In the genomic region with DNA sequence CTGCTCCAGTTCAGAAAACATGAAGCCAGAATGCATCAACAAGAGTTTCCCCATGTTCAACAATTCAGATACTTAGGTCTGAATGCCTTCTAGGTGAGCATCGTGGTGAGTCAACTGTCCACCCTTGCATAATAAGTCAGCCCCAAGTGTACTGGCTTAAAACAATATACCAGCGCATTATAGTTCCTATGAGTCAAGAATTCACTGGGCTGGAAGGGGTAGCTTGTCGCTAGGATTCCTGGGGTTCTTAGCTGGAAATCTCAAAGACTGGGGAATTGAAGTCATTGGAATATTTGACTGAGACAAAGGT, we compare ENCODE assay signal across 25 mouse cellular contexts. TPM values are rescaled to one million over a fixed set of nuclear protein-coding genes. Genes with fewer than 3 reads are reported as not detected.
DNase-seq lines count a peak whose midpoint lies in the region; ATAC-seq and TF ChIP-seq lines count a peak whose summit lies in the region.
"Had no signal": no experiment of that assay in that cellular context is flagged by ENCODE, and none has a peak within 500 bp of the region (broad histone marks: within the 10 kb centered on the region; RNA-seq: fewer than 3 reads in every experiment).

No protein-coding gene starts in this region.

- no peaks in the 10 kb centered on the region for H3K9me3 ChIP-seq in limb, embryonic 10.5 days (replicated peaks)
- H3K9me3 ChIP-seq in forebrain, embryonic 11.5 days (ENCODE audit: control insufficient read depth, low read length), result no peaks in the 10 kb centered on the region
- H3K9me3 ChIP-seq: embryonic facial prominence, embryonic 10.5 days; embryonic facial prominence, embryonic 13.5 days; forebrain, embryonic 12.5 days; forebrain, embryonic 15.5 days; hindbrain, embryonic 12.5 days; hindbrain, embryonic 15.5 days had no signal

- 82% methylated on average over 3 of the region's 3 CpGs for WGBS in limb, embryonic 10.5 days
- 63% methylated on average over 3 of the region's 3 CpGs for WGBS in forebrain, embryonic 11.5 days
- WGBS in thymus, adult 2 months, result 97% methylated on average over 3 of the region's 3 CpGs

- H3K4me3 ChIP-seq in limb, embryonic 10.5 days, result no peak overlapping the region
- no peak overlapping the region for H3K4me3 ChIP-seq in forebrain, embryonic 11.5 days (ENCODE audit: low read depth, low read length)
- H3K4me3 ChIP-seq in thymus, adult 2 months (ENCODE audit: control insufficient read depth, insufficient read depth, low read length), result no peak overlapping the region
- H3K4me3 ChIP-seq: embryonic facial prominence, embryonic 10.5 days; embryonic facial prominence, embryonic 13.5 days; forebrain, embryonic 12.5 days; forebrain, embryonic 15.5 days; heart, adult 2 months; hindbrain, embryonic 12.5 days; hindbrain, embryonic 15.5 days had no signal

- H3K9ac ChIP-seq in forebrain, embryonic 11.5 days (ENCODE audit: low read length), result no peak overlapping the region
- H3K9ac ChIP-seq: embryonic facial prominence, embryonic 13.5 days; forebrain, embryonic 12.5 days; forebrain, embryonic 15.5 days; hindbrain, embryonic 12.5 days; hindbrain, embryonic 15.5 days had no signal

- H3K27me3 ChIP-seq in limb, embryonic 10.5 days (ENCODE audit: low read depth, poor library complexity, severe bottlenecking), result no peaks in the 10 kb centered on the region
- no peaks in the 10 kb centered on the region for H3K27me3 ChIP-seq in forebrain, embryonic 11.5 days (ENCODE audit: control insufficient read depth, insufficient read depth, low read length)
- no peaks in the 10 kb centered on the region for H3K27me3 ChIP-seq in thymus, adult 2 months (ENCODE audit: control insufficient read depth, insufficient read depth, low read length)
- H3K27me3 ChIP-seq: embryonic facial prominence, embryonic 13.5 days; forebrain, embryonic 12.5 days; forebrain, embryonic 15.5 days; hindbrain, embryonic 12.5 days; hindbrain, embryonic 15.5 days had no signal

- H3K4me2 ChIP-seq in forebrain, embryonic 11.5 days (ENCODE audit: low read depth, low read length, severe bottlenecking), result no peak overlapping the region
- H3K4me2 ChIP-seq: embryonic facial prominence, embryonic 13.5 days; forebrain, embryonic 12.5 days; forebrain, embryonic 15.5 days; heart, embryonic 11.5 days; hindbrain, embryonic 12.5 days; hindbrain, embryonic 15.5 days had no signal

- H3K4me1 ChIP-seq in limb, embryonic 10.5 days, result peaks cover 25% of the 10 kb centered on the region
- H3K4me1 ChIP-seq in forebrain, embryonic 11.5 days (replicated peaks; ENCODE audit: control insufficient read depth, insufficient read depth, low read length), result no peaks in the 10 kb centered on the region
- no peaks in the 10 kb centered on the region for H3K4me1 ChIP-seq in thymus, adult 2 months (replicated peaks; ENCODE audit: control insufficient read depth, insufficient read depth, low read length)
- H3K4me1 ChIP-seq: embryonic facial prominence, embryonic 13.5 days; forebrain, embryonic 15.5 days; hindbrain, embryonic 12.5 days; hindbrain, embryonic 15.5 days had no signal

- H3K27ac ChIP-seq in limb, embryonic 10.5 days, result peak overlapping the region; percentile 8; the same call in 1 of the 2 replicates
- H3K27ac ChIP-seq in forebrain, embryonic 11.5 days (ENCODE audit: low read depth, low read length), result no peak overlapping the region
- H3K27ac ChIP-seq in thymus, adult 2 months (ENCODE audit: control insufficient read depth, insufficient read depth, low read length), result no peak overlapping the region
- H3K27ac ChIP-seq: embryonic facial prominence, embryonic 10.5 days; embryonic facial prominence, embryonic 13.5 days; forebrain, embryonic 12.5 days; forebrain, embryonic 15.5 days; heart, adult 2 months; hindbrain, embryonic 12.5 days; hindbrain, embryonic 15.5 days had no signal

- DNase-seq in retina, embryonic 14.5 days (ENCODE audit: low spot score), result peak; percentile 61
- DNase-seq in retina, postnatal 1 day, result no peak
- DNase-seq in NIH3T3 (ENCODE audit: low read depth), result peak; percentile 71
- DNase-seq in limb, embryonic 10.5 days (ENCODE audit: low spot score), result no peak
- DNase-seq in forebrain, embryonic 11.5 days (ENCODE audit: low spot score), result no peak
- DNase-seq in thymus, adult 2 months, result no peak
- DNase-seq: adrenal gland, adult 2 months; adrenal gland, postnatal 14 days; cerebellum, adult 11 months; cerebellum, adult 2 months; cerebellum, adult 9-11 months; cerebellum, postnatal 25 days; embryo, embryonic 11 days; gastrocnemius, postnatal 36 days; heart, adult 2 months; kidney, adult 2 months had no signal

- no peaks in the 10 kb centered on the region for H3K36me3 ChIP-seq in limb, embryonic 10.5 days
- H3K36me3 ChIP-seq in forebrain, embryonic 11.5 days (ENCODE audit: control insufficient read depth, insufficient read depth, low read length), result no peaks in the 10 kb centered on the region
- no peaks in the 10 kb centered on the region for H3K36me3 ChIP-seq in thymus, adult 2 months (ENCODE audit: control insufficient read depth, insufficient read depth, low read length)
- H3K36me3 ChIP-seq: embryonic facial prominence, embryonic 10.5 days; embryonic facial prominence, embryonic 13.5 days; forebrain, embryonic 12.5 days; forebrain, embryonic 15.5 days; hindbrain, embryonic 12.5 days; hindbrain, embryonic 15.5 days had no signal

- TF ChIP-seq CTCF in thymus, adult 2 months (IDR thresholded peaks at IDR 0.05; ENCODE audit: borderline replicate concordance, control insufficient read depth, extremely low read depth, insufficient read depth, low read length, poor library complexity), result no peak

- no peak for TF ChIP-seq POLR2A in thymus, adult 2 months (IDR thresholded peaks at IDR 0.05; ENCODE audit: control insufficient read depth, extremely low read depth, insufficient read depth, low read length, poor library complexity)

- no peak for ATAC-seq in forebrain, embryonic 11.5 days (replicated peaks; ENCODE audit: low FRiP score)
- ATAC-seq: activated CD4-positive, CD25-positive, alpha-beta regulatory T cell, adult 4 months; forebrain, embryonic 15.5 days; intestine, postnatal 0 days had no signal

RNA-seq across cellular contexts. Expression of gene Tanc1, which starts 23.8 kb away (rescaled TPM):
- polyA plus RNA-seq in limb, embryonic 10.5 days (2016; fragmentation: Nextera tagmentation; extraction: Ambion mirVana), result 65.4 and 85.4 TPM in 2 replicates
- 21.0 and 22.7 TPM in 2 replicates for polyA plus RNA-seq in forebrain, embryonic 11.5 days (2014; fragmentation: Nextera tagmentation; extraction: Ambion mirVana)
- polyA plus RNA-seq in thymus, adult 2 months (2012; rRNA removed), result 7.3 and 8.1 TPM in 2 replicates

Comparison
In these comparisons a context has a peak if more than half of its experiments do, and no peak if none do; other contexts are left out.
1. DNase-seq: peak in retina, embryonic 14.5 days (single experiment) and NIH3T3 (single experiment); none in retina, postnatal 1 day (single experiment), limb, embryonic 10.5 days (single experiment), forebrain, embryonic 11.5 days (single experiment) and thymus, adult 2 months (single experiment).